Mouse (Mus musculus) spleen, adult 2 months (tissue): ENCODE measurements around the gene Gm10964. TPM values are rescaled to one million over a fixed set of nuclear protein-coding genes. Genes with fewer than 3 reads are reported as not detected.

ENCODE experiments used
- DNase-seq, 2 experiments: peaks; one replicate each; pipeline versions ENCODE4 v3.0.0 to v3.0.0-alpha.2; 2012 to 2021; ENCODE audit warnings: low spot score in 2 of 2, low read depth in 1 of 2
- H3K27ac ChIP-seq: fragments of 200-500 bp; 2 replicates; pipeline ENCODE4 v1.5.1; 2012; ENCODE audit warnings: low read length, inconsistent platforms; ENCODE audit not compliant: insufficient read depth
- H3K27me3 ChIP-seq: fragments of 200-500 bp; 2 replicates; pipeline ENCODE4 v1.6.1; 2012; ENCODE audit warnings: mild to moderate bottlenecking, moderate library complexity, low read length, inconsistent platforms; ENCODE audit not compliant: control insufficient read depth, insufficient read depth
- H3K36me3 ChIP-seq: fragments of 200-500 bp; 2 replicates; pipeline ENCODE4 v1.6.1; 2012; ENCODE audit warnings: mild to moderate bottlenecking, low read length, inconsistent platforms; ENCODE audit not compliant: control insufficient read depth, insufficient read depth
- H3K4me1 ChIP-seq: fragments of 200-500 bp; 2 replicates; pipeline ENCODE4 v1.6.1; 2011; ENCODE audit warnings: inconsistent platforms; ENCODE audit not compliant: control insufficient read depth, insufficient read depth, insufficient read length
- H3K4me3 ChIP-seq: fragments of 200-500 bp; 2 replicates; pipeline ENCODE4 v1.5.1; 2011; ENCODE audit warnings: mild to moderate bottlenecking, inconsistent platforms; ENCODE audit not compliant: insufficient read depth, insufficient read length; ENCODE audit errors: extremely low read depth
- CTCF ChIP-seq: fragments of 200-500 bp; IDR thresholded peaks from 2 replicates; pipeline ENCODE4 v1.5.1; 2011; ENCODE audit warnings: mild to moderate bottlenecking, inconsistent platforms; ENCODE audit not compliant: insufficient read depth, insufficient read length, insufficient replicate concordance; ENCODE audit errors: extremely low read depth
- POLR2A ChIP-seq: fragments of 200-500 bp; IDR thresholded peaks from 2 replicates; pipeline ENCODE4 v1.6.1; 2011; ENCODE audit warnings: low read depth, low read length, inconsistent platforms
- WGBS: fragments of 180-500 bp; shearing (Covaris S2); methylation state at CpG from one replicate; pipeline ENCODE4 v1.1.7; 2018; 5-methylcytosine and 5-hydroxymethylcytosine counted together
- polyA plus RNA-seq: library from polyadenylated mRNA; depleted of rRNA; stranded (reverse); fragments of >200 nt; gene quantifications from 2 replicates; pipeline ENCODE4 v1.2.3, GENCODE M21; 2012

Gene Gm10964
- polyA plus RNA-seq, 1 experiment: not detected

GRCm38 (mm10) chr3:103779183-103779582, 40.0 kb downstream of the Gm10964 start:
- Histone ChIP-seq H3K27ac (no peak overlapping the region; the same call in 1 of the 2 replicates), H3K4me1 (peaks cover 42% of the 10 kb centered on the region), H3K27me3 (no peaks in the 10 kb centered on the region), H3K4me3 (no peak overlapping the region), H3K36me3 (peaks cover 6% of the 10 kb centered on the region)
- DNase-seq: no peak
- TF ChIP-seq POLR2A (no peak), CTCF (no peak)
- WGBS: 23% methylated on average over 7 of the region's 7 CpGs

- H3K4me3 ChIP-seq: no peak overlapping the region
- no peak for DNase-seq
- H3K36me3 ChIP-seq: peaks cover 6% of the 10 kb centered on the region
- TF ChIP-seq POLR2A (no peak), CTCF (no peak)
- H3K4me1 ChIP-seq: peaks cover 45% of the 10 kb centered on the region
- no peaks in the 10 kb centered on the region for H3K27me3 ChIP-seq
- H3K27ac ChIP-seq: peak overlapping the region; percentile 60
- WGBS: 83% methylated on average over 3 of the region's 3 CpGs
These were observed 41.1 kb downstream of the Gm10964 start for GRCm38 (mm10) chr3:103780271-103780670.

GRCm38 (mm10) chr3:103780777-103781176, 41.6 kb downstream of the Gm10964 start:
- H3K4me3 ChIP-seq: no peak overlapping the region
- DNase-seq: no peak
- H3K27me3 ChIP-seq: no peaks in the 10 kb centered on the region
- peaks cover 4% of the 10 kb centered on the region for H3K36me3 ChIP-seq
- H3K4me1 ChIP-seq: peaks cover 46% of the 10 kb centered on the region
- no peak for TF ChIP-seq CTCF
- no peak for TF ChIP-seq POLR2A
- 57% methylated on average over 5 of the region's 5 CpGs for WGBS
- H3K27ac ChIP-seq: peak overlapping the region; percentile 67; the same call in 1 of the 2 replicates

- TF ChIP-seq POLR2A (no peak), CTCF (no peak)
- no peak for DNase-seq
These were observed 43.9 kb downstream of the Gm10964 start for GRCm38 (mm10) chr3:103782844-103783609.

GRCm38 (mm10) chr3:103787225-103787624, 48.1 kb downstream of the Gm10964 start:
- 24% methylated on average over 7 of the region's 7 CpGs for WGBS
- H3K27ac ChIP-seq: no peak overlapping the region; the same call in 1 of the 2 replicates
- H3K36me3 ChIP-seq: no peaks in the 10 kb centered on the region; the same call in 1 of the 2 replicates
- H3K4me1 ChIP-seq: peaks cover 35% of the 10 kb centered on the region
- TF ChIP-seq POLR2A: no peak
- TF ChIP-seq CTCF: no peak
- H3K27me3 ChIP-seq: no peaks in the 10 kb centered on the region
- no peak overlapping the region; the same call in 1 of the 2 replicates for H3K4me3 ChIP-seq
- DNase-seq: no peak

More at GRCm38 (mm10) chr3:103782844-103783609, 43.9 kb downstream of the Gm10964 start:
- peak overlapping the region; percentile 61; the same call in 1 of the 2 replicates for H3K27ac ChIP-seq
- H3K4me3 ChIP-seq: no peak overlapping the region
- no peaks in the 10 kb centered on the region; the same call in 1 of the 2 replicates for H3K36me3 ChIP-seq
- H3K27me3 ChIP-seq: no peaks in the 10 kb centered on the region
- H3K4me1 ChIP-seq: peaks cover 53% of the 10 kb centered on the region
- WGBS: 29% methylated on average over 4 of the region's 4 CpGs

GRCm38 (mm10) chr3:103789096-103789495, 49.9 kb downstream of the Gm10964 start:
- no peak for DNase-seq
- TF ChIP-seq CTCF (no peak), POLR2A (no peak)
- Histone ChIP-seq H3K27me3 (no peaks in the 10 kb centered on the region), H3K4me3 (peak overlapping the region; percentile 31; the same call in 1 of the 2 replicates), H3K4me1 (peaks cover 28% of the 10 kb centered on the region), H3K36me3 (no peaks in the 10 kb centered on the region; the same call in 1 of the 2 replicates), H3K27ac (peak overlapping the region; percentile 71)
- WGBS: 54% methylated on average over 7 of the region's 7 CpGs
